Mouse (Mus musculus) heart, adult 9 months (tissue): ENCODE data around the gene Prn.

Experiments used
- DNase-seq, 2 experiments: peaks; one replicate each; pipeline ENCODE4 v3.0.0; 2022; ENCODE audit warnings: low spot score in 2 of 2

Gene Prn

DNA sequence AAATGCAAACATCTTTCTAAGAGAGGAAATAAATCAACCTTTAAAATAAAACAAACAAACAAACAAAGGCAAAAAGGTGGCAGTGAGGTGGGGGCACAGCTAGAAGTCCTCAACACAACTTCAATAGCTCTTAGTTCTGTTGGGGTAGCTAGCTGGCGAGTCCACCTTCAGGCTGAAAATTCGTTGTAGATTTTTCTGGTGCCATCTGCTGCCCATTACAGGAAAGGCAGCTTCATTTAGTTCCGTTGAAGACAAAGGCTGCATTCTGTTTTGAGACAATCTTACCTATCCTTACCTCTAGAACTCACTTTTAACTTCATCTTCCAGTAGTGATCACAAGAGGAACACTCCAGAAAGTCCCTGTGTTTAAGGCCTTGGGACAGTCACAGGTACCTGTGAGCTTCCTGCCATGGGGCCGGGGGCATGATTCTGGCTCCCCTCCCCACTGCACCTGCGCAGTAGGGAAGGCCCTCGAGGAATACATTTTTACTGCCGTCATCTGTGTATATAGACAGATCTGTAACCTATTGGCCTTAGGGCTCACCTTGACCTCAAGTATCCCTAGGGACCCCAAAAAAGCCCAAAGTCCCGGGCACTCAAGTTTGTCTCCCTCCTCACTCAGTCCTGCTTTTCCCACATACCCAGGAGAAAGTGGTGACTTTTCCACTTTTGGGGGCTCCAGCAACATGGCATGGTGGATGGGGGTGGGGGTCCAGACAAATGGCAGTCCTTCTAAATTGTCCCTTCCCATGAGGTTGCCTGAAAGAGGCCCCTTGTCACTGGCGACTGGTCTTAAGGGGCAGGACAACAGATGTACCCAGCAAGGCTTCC lies 40.2 kb downstream of the Prn start:
- no peak for DNase-seq

DNA sequence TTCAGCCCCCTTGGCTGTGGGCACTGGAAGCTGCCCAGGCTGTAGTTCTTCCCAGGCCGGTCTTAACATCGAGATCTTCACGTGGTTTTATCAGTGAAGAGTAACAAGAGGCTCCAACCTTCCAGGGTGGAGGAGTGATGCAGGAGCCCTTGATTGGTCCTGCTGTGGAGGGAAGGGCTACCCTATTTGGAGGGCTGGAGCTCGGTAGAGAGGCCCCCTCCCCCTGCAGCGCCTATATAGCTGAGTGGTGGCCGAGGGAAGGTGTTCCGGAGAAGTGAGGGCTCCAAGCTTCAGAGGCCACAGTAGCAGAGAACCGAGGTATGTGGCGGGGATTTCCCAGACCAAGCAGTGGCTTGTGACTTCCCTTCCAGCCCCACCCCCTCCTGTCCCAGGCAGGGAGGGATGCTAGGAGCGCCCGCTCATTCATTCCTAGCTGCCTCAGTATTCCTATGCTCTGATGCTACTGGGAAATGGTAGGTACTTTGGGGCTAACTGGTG lies 40.9 kb downstream of the Prn start, which contains the start of gene Prnd:
Prnd (plus strand) TSS at position 264 of the 498 bp plus-strand sequence.
- peak in 1 of 2 experiments; percentile 39 for DNase-seq

DNA sequence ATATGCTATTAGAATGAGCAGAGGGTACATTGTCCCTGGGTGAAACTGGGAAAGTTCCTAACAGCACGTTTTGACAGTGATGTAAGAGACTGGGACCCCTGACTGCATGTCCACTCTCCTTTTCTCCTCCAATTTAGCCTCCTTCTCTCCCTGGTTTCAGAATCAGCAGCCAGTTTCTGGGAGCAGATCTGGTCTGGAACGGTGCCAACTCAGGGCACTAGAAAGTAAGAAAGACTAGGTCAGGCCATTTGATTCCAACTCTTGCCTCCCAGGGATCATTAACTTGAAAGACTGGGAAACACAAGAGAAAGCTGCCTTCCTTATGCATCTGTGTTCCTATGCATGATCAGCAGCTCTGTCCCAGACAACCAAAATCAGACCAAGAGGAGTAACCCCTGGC lies 42.7 kb downstream of the Prn start:
- no peak for DNase-seq

DNA sequence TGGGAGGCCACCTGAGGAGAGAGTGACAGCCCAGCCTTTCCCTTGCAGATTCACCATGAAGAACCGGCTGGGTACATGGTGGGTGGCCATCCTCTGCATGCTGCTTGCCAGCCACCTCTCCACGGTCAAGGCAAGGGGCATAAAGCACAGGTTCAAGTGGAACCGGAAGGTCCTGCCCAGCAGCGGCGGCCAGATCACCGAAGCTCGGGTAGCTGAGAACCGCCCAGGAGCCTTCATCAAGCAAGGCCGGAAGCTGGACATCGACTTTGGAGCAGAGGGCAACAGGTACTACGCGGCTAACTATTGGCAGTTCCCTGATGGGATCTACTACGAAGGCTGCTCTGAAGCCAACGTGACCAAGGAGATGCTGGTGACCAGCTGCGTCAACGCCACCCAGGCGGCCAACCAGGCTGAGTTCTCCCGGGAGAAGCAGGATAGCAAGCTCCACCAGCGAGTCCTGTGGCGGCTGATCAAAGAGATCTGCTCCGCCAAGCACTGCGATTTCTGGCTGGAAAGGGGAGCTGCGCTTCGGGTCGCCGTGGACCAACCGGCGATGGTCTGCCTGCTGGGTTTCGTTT lies 43.3 kb downstream of the Prn start:
- no peak for DNase-seq

DNA sequence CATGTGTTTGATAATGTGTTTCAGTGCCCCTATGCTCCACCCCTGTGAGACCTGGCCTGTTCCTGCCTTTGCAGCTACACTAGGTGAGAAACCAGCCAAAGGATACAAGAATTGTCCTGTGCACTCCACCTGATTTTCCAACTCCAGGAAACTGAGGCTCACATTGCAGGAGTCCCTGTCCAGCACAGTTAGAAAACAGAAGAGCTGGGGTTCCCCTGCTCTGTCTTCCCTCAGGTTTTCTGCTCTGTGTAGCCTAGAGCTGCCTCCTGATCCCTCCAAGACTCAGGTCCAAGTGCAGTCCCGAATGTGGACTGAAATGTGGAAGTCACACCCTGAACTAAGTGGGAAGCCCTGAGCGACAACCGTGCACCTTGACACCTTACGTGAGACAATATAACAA lies 44.0 kb downstream of the Prn start:
- DNase-seq = no peak

DNA sequence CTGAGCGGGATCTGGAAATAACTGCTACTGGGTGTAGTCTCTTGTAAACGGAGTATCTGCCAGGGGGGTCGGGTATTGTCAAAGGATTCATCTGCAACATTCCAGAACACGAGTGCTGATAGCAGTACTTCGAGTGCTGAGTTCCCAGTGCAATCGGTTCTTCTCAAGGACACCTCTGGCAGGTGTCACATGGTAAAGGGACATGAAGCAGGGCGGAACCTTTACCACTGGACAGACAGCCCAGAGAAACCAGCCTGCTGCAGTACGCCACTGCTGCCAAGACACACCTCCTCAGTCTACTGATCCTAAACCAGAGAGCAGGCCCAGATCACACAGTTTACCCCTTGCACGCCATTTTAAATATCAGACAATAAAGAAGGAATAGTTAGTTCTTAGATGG lies 45.1 kb downstream of the Prn start:
- DNase-seq = peak; percentile 64

DNA sequence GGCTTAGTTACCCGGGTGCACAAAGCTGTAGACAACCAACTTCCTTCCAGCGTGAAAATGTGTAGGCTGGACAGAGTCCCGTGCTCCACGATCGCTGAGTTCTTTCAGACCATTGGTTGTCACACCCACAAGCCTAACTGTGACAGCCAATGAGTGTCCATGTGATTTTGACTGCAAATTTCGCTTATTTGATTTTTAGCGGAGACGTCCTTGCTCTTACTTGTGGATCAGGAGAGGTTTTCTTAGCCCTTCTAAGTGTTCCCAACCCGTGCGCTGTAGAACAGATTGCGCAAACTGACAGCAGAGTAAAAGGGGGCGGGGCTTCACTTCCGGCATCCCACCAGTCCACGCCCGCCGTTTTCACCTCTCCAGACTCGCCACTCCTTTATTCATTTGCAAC lies 45.5 kb downstream of the Prn start:
- DNase-seq = no peak

DNA sequence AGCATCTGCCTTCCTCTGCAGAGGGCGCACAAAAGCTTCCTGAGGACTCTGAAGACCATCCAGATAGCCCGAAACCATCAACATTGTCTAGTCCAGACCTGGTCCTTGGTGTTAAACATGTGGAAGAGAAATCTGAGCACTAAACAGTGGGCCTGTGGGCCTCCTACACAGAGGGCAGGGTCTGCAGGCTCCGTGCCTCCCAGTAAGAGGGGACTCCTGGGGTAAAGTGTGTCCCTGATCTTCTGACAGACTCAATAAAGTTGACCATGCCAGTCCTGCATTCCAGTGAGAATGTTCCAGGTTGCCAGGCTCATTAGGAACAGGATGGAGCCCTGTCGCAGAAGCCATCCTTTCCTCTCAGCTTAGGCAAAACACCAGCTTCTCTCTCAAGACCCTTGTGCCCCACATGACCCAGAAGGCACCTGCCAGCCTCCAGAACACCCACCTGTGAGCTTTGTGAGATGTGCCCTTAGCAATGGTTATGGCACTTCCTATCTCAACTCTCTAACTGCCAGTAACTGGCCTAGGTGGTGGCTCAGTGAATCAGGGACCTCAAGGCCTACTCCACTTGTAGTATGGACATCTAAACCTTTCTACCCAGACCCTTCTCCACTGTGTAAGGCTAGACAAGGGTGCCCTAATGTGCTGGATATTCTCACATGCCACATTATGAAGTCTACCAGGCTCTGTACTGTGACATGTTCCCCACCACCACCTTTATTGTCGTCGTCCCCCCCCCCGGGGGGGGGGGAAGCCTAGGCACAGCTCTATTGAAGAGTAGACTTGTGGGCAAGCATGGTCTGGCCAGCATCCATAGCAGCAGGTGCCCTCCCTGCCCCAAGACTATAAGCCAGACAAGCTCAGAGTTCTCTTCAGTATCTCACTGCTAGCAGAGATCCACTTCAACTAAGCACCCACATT lies 46.8 kb downstream of the Prn start:
- no peak for DNase-seq

DNA sequence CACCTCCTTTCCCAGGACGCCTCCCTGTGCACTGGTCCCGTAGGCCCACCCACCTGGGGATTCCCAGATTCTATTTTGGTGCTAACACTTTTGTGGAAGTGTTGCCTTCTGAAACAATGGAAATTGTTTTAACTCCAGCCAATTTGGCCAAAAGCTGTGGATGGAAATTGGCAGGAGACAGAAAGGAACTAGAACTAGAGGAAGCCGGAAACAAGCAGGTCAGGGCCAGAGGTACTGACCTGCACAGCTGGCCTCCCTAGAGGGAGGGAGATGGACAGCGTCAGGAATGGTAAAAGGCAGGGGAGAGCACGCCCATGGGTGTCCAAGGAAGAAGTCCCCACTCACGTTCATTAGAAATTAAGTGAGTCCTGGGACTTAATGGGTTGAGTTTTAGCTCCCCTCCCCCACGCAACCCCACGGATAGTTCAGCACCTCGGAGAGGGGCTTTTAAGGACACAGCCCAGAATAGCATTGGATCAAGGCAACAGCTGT lies 48.0 kb downstream of the Prn start:
- peak; percentile 58 to 84 for DNase-seq

DNA sequence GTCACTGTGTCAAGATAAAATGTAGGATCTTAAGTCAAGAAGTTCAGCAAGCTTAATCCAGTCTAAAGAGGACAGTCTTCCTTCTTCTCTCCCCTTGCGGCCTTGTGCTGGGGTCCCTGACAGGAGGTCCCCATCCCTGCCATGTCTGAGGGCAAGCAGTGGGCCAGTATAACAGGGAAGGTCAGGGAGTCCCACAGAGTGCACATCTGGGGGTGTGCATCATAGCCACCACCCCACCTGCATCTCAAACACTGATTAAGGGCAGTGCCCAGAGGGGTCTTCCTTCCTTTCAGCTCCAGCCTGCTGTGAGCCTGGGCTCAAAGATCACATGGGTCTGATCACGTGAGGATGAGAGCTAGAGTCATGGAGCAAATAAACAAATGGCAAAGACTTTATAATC lies 51.9 kb downstream of the Prn start:
- no peak for DNase-seq

DNA sequence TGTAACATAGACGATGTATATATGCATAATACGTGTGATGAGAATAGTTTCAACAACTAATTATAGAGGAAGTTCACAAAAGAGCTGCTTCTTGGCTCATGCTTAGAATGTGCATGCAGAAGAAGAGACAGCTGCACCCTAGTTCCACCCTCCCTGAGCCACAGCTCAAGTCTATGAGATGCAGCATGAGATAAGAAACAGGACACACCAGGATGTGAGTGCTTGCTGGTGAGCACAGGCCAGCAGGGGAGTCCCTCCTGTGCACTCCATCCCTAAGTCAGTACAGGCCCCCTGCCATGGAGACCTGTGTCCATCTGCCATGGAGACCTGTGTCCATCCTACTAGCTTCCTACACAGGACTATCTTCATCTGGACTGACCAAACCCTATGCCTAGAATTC lies 60.8 kb downstream of the Prn start:
- DNase-seq = no peak

DNA sequence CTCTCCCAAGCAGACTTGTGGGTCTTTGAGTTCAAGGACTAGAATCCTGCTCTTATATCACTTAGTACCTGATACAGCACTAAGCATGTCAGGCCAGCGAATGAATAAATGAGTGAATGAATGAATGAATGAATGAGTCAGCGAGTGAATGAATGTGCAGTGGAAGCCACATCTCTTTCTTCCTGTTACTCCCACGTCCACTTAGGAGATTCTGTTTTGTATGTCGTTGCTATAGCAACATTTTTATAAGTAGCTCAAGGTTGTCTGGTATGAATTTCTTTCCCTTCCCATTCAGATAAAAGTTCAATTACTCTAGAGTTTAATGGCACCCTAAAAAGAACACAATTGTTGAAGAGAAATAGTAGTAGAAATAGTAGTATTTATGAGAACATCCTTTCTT lies 61.3 kb downstream of the Prn start:
- DNase-seq = no peak

DNA sequence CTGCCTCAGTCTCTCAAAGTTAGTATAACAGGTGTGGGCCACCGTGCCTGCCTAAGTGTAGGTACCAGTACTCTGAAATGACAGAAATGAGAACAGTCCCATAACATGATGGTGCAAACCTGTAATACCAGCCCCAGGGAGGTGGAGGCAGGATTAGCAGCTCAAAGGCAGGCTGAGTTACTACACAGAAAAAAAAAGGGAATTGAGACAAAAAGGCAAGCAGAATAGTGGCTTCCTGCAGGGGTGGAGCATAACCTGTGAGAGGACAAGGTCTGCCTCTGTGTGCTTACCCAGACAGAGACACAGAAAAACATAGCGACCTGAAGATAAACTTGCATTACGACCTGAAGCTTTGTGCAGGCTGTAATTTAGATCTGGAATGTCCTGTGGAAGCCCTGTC lies 66.9 kb downstream of the Prn start:
- DNase-seq = no peak

DNA sequence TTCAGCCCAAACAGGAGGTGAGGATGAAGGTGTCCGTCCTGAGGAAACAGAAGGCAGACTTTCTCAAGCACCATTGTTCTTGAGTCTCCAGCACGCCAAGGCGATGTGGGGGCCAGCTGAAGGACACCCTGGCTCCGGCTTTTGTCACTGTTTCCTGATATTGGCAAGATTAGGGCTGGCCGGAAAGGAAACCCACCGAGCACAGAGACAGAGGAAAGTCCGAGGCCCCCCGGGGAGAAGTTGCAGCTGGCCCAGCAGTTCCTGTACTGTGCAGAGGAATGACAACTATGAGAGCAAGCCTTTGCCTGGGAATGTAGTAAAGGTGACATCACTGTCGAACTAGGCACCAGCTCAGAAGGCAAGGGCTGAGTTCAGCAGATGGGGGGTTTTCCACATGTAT lies 71.1 kb downstream of the Prn start:
- DNase-seq = peak; percentile 36 to 77

DNA sequence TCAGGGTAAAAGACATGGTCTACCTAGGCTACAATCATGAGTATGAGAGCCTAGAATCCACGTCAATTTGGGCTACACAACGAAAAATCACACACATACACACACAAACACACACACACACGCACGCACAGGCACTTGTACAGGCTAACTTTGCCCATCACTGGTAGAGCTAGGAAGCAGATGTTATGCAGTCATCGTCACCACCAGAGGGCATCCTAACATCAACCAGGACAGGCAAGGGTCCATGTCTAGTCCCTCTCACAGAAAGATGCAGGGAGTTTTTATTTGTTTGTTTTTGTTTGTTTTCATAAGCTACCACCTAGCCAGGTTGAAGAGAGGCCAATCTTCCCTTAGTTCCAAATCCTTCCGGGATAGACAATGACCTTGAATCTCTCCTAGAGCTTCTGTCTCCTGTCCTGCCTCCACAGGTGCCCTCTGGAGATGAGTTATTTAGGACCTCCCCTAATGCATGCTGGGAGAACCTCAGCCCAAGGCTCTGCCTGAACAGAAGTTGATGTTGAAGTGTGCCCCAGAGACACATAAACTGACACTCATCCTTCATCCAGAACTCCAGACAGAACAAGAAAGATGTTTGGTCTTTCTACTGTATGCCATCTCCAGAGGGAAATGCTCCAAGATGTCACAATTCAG lies 72.9 kb downstream of the Prn start:
- peak in 1 of 2 experiments; percentile 56 for DNase-seq

DNA sequence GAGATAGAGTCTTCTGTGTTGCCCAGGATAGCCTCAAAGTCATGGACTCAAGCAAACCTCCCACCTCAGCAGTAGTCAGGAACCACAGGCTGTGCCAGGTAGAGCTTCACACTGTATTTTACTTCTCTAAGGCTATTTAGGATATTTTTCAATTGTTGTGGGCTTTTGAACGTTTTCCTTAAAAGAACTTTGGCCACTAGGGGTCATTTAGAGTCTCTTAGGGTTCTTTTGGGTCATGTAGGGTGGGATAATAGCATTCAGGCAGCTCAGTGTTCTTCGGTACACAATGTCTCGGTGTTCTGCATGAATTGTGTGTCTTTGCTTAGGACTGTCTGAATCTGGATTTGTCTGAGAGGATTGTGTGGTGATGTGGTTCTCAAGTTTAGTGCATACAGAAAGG lies 78.2 kb downstream of the Prn start:
- no peak for DNase-seq

DNA sequence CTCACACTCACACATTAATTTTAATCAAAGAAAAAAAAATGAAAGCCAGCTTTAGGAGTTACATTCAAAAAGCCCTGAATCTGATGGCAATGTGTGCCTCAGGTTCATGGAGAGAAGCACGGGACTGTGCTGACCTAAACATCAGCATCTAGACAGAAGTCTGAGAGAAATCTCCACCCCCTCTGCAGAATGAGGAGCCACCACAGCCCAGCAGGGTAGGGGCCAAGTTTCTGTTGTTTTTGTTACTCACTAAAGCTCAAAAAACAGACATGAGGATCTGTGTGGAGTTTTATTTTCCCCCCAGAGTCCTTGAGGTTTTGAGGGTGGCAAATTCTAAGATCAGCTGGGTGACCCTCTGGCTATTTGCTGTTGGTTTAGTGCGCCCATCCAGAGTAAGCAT lies 78.8 kb downstream of the Prn start:
- no peak for DNase-seq

DNA sequence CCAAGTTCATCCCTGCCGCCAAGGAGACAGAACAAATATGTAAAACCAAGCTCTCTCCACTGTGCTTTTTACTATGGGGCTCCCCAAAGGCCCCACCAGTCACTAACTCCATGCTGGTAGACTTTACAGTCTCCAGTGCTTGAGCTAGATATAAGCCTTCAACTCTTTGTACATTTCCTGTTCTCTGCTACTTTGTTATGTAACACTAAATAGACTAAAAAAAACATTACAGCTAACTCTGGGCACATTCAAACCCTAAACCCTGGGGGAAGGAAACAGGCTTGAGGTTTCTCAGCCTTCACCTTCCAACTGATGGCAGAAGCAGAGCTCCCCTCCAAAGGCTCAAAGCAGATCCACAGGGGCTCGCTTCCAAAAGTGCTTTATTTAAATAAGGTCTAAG lies 82.7 kb downstream of the Prn start:
- no peak for DNase-seq

DNA sequence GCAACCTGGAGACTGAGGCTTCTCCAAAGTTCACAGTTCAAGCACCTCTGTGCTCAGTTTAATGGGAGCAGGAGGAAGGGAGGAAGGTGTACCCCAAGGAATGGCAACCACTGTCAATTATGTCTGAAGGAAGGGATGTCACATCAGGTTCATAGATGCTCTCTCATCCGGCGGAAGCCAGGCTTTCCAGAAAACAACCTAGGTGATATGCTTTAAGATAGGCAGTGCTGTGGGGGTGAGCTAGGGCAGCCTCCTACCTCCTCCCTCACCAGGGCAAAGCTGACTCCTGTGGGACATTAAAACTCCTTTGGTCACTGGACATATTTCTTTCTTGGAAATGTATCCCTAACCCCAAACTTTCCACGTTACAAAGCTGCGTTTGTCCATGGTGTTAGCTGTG lies 83.4 kb downstream of the Prn start:
- no peak for DNase-seq

DNA sequence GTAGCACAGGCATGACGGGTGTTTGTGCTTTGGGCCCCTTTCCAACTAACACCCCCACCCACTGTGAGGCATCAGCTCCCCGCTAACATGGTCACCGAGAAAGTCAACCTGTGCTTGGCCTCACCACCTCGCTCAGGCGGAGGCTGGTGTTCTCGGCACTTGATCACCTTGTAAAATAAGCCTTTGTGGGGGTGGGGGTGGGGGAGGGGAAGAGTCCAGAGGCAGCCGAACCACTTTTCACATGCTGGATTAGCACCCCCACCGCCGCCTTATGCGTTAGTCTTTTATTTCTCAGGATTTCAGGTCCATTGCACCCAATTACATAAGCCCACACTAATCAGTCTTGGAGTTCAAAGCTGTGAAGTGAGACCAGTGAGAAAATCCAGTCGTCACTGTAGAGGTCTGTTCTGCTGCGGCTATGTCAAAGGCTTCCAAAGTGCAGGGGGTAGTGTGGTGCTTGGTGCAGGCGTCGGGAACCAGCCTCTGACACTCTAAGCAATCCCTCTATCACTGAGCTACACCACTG lies 83.9 kb downstream of the Prn start:
- DNase-seq = no peak

DNA sequence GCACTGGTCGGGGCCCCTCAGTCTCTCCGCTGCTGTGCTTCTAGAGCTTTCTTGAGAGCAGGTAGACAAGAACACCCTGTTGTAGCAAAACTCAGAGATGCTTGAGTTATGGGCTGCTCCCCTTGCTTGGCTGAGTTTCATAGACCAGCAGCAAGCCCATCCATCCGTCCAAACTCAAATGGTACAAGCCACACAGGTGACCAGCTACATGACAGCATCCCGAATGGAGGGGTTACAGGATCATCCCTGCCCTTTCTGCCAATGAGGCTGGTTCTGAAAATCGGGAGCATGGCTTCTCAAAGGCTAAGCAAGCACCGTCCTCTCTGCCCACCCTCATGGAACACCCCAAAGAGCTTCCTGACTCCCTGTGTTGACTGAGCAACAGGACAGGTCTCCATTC lies 85.2 kb downstream of the Prn start:
- DNase-seq = no peak
